Mouse (Mus musculus) R1 (cell line): ENCODE results near the gene Lilr4b.
"Not testable (repeated sequence)": the region's sequence is repeated elsewhere in the genome, so short reads cannot be mapped to it uniquely, and the experiment has no call there.

Experiments used
- DNase-seq: peaks from one replicate; pipeline ENCODE4 v3.0.0-alpha.2; 2018; ENCODE audit warnings: low read depth, low spot score

Lilr4b gene

GRCm38 (mm10) chr10:51480397-51480796 is at the start of gene Lilr4b, which contains the start of gene Gm49339:
TSS of gene Lilr4b (plus strand) at chr10:51480632.
TSS of gene Gm49339 (plus strand) at chr10:51480612.
- DNase-seq = not testable (repeated sequence)

DNA sequence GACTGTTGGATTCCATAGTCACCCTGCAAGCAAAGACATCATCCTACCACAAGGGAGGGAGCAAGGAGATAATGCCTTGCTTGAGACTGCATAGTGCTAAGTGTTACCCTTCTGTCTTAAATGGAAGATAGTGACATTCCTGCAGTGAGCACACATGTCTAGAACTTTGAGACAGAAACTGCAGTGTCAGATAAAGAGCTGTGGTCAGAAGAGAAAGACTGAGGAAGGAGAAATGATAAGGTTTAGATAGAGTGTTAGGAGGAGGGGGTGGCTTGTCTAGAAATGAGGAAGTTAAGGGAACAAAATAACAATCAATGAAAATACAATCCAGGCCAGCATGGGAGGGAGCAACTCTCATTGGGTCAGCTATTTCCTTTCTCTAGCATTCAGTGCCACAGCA is 47.5 kb upstream of the Lilr4b start:
- DNase-seq = no peak

- no peak for DNase-seq
These were observed 44.7 kb upstream of the Lilr4b start for GRCm38 (mm10) chr10:51435684-51436083.

GRCm38 (mm10) chr10:51451610-51452009 is 28.8 kb upstream of the Lilr4b start:
- no peak for DNase-seq

GRCm38 (mm10) chr10:51453616-51454298 is 26.7 kb upstream of the Lilr4b start:
- DNase-seq = no peak

GRCm38 (mm10) chr10:51454365-51454764 is 26.1 kb upstream of the Lilr4b start:
- DNase-seq = no peak

- no peak for DNase-seq
These were observed 24.7 kb upstream of the Lilr4b start for GRCm38 (mm10) chr10:51455762-51456161.

GRCm38 (mm10) chr10:51456369-51456768 is 24.1 kb upstream of the Lilr4b start:
- no peak for DNase-seq

- peak; percentile 98 for DNase-seq
These were observed 16.6 kb upstream of the Lilr4b start for GRCm38 (mm10) chr10:51463800-51464199.

GRCm38 (mm10) chr10:51490691-51491090 is 10.3 kb downstream of the Lilr4b start, which contains the start of gene Lilrb4a:
TSS of gene Lilrb4a (plus strand) at chr10:51490956.
- DNase-seq = not testable (repeated sequence)

DNA sequence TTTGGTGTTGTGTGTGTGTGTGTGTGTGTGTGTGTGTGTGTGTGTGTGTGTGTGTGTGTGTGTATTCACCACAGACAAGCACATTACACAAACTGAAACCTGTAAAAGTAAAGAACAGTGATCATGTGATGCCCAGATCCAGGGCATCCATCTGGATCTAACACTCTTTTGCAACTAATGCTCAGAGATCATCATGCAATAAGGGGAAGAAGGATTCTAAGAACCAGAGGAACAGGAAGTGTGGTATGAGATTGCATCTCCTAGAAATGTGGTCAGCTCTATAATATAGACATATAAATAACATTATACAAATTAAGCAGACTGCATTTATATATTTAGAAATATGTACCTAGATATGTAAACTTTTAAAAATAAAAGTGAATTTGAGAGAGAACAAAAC is 39.6 kb downstream of the Lilr4b start:
- no peak for DNase-seq

DNA sequence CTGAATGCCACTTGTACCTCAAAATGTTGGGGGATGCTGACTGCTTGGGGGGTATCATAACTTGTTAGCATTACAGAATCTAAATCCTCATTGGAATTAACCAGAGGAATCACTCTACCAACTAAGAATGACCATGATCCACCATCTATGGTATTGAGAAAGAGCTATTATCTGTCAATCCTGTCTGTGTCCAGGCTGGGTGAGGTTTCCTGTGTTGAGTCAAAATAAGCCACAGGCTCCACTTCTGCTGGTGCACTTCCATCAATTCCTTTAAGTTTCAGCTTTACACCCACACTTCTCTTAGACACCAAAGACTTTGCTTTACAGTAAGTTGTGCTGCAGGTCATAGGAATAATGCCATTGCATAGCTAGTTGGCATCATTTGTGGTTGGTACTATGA is 41.0 kb downstream of the Lilr4b start:
- DNase-seq = no peak

- no peak for DNase-seq
These were observed 45.7 kb downstream of the Lilr4b start for GRCm38 (mm10) chr10:51526090-51526489.

DNA sequence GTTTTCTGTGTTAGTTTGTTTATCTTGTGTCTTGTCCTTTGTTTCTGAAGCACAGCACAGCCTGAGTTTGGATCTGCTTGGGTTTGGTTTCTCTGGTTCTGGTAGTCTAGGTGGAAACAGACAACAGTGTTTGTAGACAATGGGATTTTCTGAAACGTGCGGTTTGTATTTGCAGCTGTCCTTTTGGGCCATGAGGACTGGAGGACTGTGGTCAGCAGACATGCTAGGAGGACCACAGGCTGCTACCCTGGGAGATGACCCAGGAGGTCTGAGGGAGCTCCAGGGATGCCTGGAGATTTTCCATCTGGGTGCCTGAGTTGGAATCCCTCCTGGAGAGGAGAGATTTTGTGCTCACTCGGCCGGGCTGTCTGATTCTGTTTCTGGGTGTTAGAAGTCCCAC is 46.2 kb downstream of the Lilr4b start:
- no peak for DNase-seq

DNA sequence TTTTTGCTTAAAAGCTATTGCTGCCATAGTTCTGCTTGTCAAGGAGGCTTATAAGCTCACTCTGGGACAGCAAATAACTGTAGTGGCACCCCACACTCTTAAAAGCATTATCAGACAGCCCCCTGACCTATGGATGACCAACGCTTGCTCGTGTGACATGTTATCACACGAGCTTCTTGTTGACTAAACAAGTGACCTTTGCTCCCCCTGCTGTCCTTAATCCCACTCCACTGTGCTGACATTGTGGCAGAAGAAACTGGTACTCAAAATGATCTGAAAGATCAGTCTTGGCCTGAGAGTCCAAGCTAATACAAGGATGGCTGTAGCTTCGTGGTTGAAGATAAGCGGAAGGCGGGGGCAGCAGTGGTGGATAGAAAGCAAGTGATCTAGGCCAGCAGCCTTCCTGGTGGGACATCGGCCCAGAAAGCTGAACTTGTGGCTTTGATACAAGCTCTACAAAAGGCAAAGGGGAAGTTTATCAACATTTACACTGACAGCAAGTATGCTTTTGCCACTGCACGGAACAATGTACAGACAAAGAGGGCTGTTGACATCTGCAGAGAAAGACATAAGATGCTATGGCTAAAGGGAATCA is 48.5 kb downstream of the Lilr4b start:
- DNase-seq = no peak

GRCm38 (mm10) chr10:51529497-51529896 is 49.1 kb downstream of the Lilr4b start:
- no peak for DNase-seq

DNA sequence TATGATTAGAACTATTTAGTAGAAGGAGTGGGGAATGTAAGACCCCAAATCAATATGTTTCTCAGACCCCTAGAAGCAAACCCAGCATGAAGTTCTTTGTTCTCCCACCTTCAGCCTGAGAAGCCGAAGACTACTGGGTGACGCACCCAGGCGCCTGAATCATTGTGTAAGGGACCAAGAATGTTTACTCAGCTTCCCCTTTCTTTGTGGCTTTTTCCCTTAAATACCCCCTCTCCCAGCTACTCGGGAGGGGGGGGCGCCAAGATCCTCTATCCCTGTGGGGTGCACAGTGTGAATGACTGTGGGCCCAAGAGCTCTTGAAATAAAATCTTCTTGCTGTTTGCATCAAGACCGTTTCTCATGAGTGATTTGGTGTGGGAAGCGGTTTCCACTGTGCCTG is 50.4 kb downstream of the Lilr4b start:
- no peak for DNase-seq
